Mouse (Mus musculus): Measurements from ENCODE around the gene Olfr1444. TPM values are rescaled to one million over a fixed set of nuclear protein-coding genes. Genes with fewer than 3 reads are reported as not detected.
A peak's percentile ranks its signal among the peaks of the same experiment; 100 is the strongest.

The Olfr1444 gene
- polyA plus RNA-seq (2011; ENCODE audit: insufficient read depth, insufficient read length, low replicate concordance, missing spikeins), result not detected in 2 replicates

DNA sequence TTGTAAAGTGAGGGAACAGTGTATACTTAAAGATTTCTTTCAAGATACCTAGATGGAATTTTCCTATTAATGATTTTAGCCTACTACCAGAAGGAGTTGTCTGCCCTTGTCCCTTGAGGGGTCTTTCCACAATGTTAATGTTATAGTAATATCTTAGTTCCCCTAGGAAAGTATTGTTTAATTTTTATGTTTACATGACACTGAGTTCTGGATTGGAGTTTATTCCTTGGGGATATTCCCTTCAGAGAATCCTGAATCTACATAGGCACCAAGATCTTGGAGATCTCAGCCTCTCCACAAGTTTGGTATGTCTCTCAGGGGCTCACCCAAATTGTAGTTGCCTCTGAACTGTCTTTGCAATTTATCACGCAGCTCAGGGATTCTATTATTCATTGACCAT is at the start of gene Olfr1444:
Gene Olfr1444, plus strand, starts transcription at position 301 of the 400 bp plus-strand sequence.
- TF ChIP-seq CTCF (IDR thresholded peaks at IDR 0.05; ENCODE audit: control insufficient read depth, insufficient read depth, low read length) (no peak), POLR2A (IDR thresholded peaks at IDR 0.05; ENCODE audit: borderline replicate concordance, control insufficient read depth, low read depth, low read length) (no peak)
- H3K4me1 ChIP-seq (ENCODE audit: control insufficient read depth, insufficient read depth, low read length), result no peaks in the 10 kb centered on the region
- no peak within 1 kb of the TSS for H3K4me3 ChIP-seq (replicated peaks; ENCODE audit: control insufficient read depth, low read depth, low read length)
- H3K27ac ChIP-seq (ENCODE audit: control insufficient read depth, insufficient read depth, low read depth, low read length, poor library complexity), result no peak within 1 kb of the TSS
- WGBS, result 54% methylated on average over 1 of the region's 1 CpGs

DNA sequence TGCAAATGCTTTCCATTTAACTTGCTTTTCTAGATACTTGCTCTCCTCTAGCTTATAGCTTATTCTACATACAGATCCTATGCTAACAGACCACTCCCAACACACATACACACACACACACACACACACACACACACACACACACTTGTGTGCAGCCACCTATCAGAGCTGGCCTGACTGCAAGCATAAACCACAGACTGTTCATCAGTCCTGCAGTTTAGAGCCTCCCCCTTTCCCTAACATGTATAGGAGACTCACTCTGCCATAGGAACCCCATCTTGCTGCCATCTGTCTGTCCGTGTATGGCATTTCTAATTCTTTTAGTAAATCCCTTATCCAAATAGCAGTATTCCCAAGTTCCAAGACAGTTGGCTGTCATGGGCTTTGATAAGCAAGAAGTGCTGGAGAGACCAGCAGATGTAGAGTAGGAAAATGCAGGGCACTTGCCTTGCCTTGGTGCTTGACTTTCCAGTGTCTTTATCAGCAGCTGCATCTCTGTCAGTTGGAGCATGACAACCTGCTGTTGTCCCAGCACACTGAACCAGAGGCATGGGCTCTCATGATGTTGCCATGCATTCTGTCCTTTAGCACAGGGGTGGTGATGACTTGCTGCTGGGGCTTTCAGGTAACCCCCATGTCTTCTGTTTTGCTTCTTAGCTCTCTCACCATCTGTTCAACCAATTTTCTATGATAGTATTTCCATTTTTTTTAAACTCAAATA is 44.3 kb upstream of the Olfr1444 start:
- no peak for TF ChIP-seq CTCF (IDR thresholded peaks at IDR 0.05; ENCODE audit: control insufficient read depth, insufficient read depth, low read length)
- TF ChIP-seq POLR2A (IDR thresholded peaks at IDR 0.05; ENCODE audit: borderline replicate concordance, control insufficient read depth, low read depth, low read length), result no peak
- no peak overlapping the region for H3K4me3 ChIP-seq (replicated peaks; ENCODE audit: control insufficient read depth, low read depth, low read length)
- H3K4me1 ChIP-seq (ENCODE audit: control insufficient read depth, insufficient read depth, low read length), result no peaks in the 10 kb centered on the region
- WGBS, result 78% methylated on average over 1 of the region's 1 CpGs
- no peak overlapping the region for H3K27ac ChIP-seq (ENCODE audit: control insufficient read depth, insufficient read depth, low read depth, low read length, poor library complexity)

DNA sequence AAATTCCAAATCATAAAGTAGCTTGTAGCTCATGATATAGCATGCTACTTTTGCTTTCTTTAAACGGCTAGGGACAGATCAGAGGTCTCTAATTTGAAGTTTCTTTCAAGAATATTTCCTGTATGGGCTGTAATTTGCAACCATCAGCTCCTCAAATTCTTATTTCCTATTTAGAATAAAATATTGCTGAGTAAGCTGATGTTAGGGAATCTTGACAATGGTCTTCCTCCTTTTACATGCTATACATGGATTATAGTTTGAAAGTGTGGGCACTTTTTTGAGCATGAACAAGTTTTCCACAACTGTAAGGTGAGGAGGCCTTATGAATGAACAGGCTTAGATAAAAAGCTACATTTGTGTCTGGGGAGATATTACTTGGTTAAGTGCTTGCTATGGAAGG is 43.2 kb upstream of the Olfr1444 start:
- Histone ChIP-seq H3K27ac (ENCODE audit: control insufficient read depth, insufficient read depth, low read depth, low read length, poor library complexity) (no peak overlapping the region), H3K4me1 (ENCODE audit: control insufficient read depth, insufficient read depth, low read length) (no peaks in the 10 kb centered on the region), H3K4me3 (replicated peaks; ENCODE audit: control insufficient read depth, low read depth, low read length) (no peak overlapping the region)
- WGBS, result 55% methylated on average over 1 of the region's 1 CpGs
- TF ChIP-seq POLR2A (IDR thresholded peaks at IDR 0.05; ENCODE audit: borderline replicate concordance, control insufficient read depth, low read depth, low read length), result no peak

DNA sequence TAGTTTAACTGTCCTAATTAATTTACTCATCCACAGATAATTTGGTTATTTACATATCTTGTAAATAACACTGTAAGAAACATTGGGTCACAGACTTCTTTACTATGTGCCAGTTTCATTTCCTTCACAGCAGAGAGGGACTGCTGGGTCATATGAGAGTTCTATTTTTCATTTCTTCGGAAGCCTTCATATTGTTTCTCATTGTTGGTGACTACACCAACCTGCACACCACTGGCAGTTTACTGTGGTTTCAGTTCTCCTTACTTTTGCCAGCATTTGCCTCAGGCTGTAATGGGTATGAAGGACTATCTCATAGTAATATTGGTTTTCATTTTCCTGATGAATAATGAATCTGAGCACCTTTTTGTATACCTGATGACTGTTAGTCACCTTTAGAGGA is 38.6 kb upstream of the Olfr1444 start:
- 48% methylated on average over 1 of the region's 1 CpGs for WGBS
- no peak for TF ChIP-seq CTCF (IDR thresholded peaks at IDR 0.05; ENCODE audit: control insufficient read depth, insufficient read depth, low read length)
- no peak for TF ChIP-seq POLR2A (IDR thresholded peaks at IDR 0.05; ENCODE audit: borderline replicate concordance, control insufficient read depth, low read depth, low read length)
- Histone ChIP-seq H3K4me1 (ENCODE audit: control insufficient read depth, insufficient read depth, low read length) (no peaks in the 10 kb centered on the region), H3K27ac (ENCODE audit: control insufficient read depth, insufficient read depth, low read depth, low read length, poor library complexity) (no peak overlapping the region), H3K4me3 (replicated peaks; ENCODE audit: control insufficient read depth, low read depth, low read length) (no peak overlapping the region)

DNA sequence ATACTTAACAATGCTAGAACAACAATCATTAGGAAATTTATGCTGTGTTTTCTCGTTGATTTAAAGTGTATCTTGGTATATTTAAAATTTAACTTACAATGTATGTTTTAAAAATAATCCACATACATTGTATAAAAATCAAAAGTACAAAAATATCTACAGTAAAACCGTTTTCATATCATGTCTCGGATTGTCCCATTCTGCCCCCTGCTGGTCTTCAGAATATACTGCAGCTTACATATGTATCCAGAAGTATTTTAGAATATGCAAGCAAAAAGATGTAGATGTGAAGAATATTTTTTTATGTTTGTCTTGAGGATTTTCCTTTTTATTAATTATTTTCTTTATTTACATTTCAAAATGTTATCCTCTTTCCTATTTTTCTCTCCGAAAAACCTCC is 36.7 kb upstream of the Olfr1444 start:
- no peaks in the 10 kb centered on the region for H3K4me1 ChIP-seq (ENCODE audit: control insufficient read depth, insufficient read depth, low read length)
- TF ChIP-seq CTCF (IDR thresholded peaks at IDR 0.05; ENCODE audit: control insufficient read depth, insufficient read depth, low read length) (no peak), POLR2A (IDR thresholded peaks at IDR 0.05; ENCODE audit: borderline replicate concordance, control insufficient read depth, low read depth, low read length) (no peak)
- H3K4me3 ChIP-seq (replicated peaks; ENCODE audit: control insufficient read depth, low read depth, low read length), result no peak overlapping the region
- no peak overlapping the region for H3K27ac ChIP-seq (ENCODE audit: control insufficient read depth, insufficient read depth, low read depth, low read length, poor library complexity)
- 21% methylated on average over 4 of the region's 4 CpGs for WGBS

DNA sequence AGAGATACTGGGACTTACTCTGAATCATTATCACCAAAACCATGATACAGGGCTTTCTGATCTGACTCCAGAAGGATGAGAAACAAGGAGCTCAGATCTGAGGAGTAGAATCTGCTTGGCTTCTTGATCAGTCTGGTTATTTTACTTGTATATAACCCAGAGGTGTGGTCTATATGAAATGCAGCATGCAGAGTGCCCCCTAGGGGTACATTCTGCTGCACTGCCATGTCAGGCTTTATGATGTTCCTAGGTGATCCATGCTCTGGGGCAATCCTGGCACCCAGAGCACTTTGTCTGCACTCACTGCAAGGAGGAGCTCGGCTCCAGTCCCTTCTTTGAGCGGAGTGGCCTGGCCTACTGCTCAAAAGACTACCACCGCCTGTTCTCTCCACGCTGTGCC is 32.5 kb upstream of the Olfr1444 start:
- no peak overlapping the region for H3K4me3 ChIP-seq (replicated peaks; ENCODE audit: control insufficient read depth, low read depth, low read length)
- H3K27ac ChIP-seq (ENCODE audit: control insufficient read depth, insufficient read depth, low read depth, low read length, poor library complexity), result no peak overlapping the region
- no peaks in the 10 kb centered on the region for H3K4me1 ChIP-seq (ENCODE audit: control insufficient read depth, insufficient read depth, low read length)
- TF ChIP-seq POLR2A (IDR thresholded peaks at IDR 0.05; ENCODE audit: borderline replicate concordance, control insufficient read depth, low read depth, low read length), result no peak
- peak; percentile 18; the same call in 1 of the 2 replicates for TF ChIP-seq CTCF (IDR thresholded peaks at IDR 0.05; ENCODE audit: control insufficient read depth, insufficient read depth, low read length)
- 85% methylated on average over 4 of the region's 4 CpGs for WGBS

DNA sequence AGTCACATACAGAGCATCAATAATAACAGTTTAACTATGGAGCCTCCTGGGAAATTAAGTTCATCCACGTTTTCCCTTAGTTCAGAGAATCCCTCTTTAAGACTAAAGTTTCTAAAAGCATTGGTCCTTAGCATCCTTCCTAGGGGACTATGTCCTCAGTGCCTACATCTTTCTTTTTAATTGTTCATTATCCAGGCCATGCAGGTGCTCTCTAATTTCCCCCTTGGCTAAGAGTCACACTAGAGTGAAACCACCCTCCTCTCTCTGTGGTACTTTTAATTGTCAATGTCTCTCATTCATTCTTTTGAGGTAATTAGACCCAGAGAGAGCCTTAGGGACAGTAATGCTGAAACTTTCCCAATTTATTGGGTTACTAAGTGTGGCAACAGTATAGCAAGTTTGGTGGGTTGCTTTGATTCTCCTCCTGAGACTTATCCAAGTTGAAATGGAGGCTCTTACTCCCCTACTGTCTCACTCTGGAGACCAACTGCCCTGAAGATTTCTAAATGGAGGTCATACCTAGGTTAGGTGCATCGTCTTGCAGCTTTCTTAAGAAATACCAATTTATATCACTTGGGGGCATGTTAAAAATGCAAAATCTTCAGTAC is 26.2 kb upstream of the Olfr1444 start:
- 78% methylated on average over 2 of the region's 2 CpGs for WGBS

DNA sequence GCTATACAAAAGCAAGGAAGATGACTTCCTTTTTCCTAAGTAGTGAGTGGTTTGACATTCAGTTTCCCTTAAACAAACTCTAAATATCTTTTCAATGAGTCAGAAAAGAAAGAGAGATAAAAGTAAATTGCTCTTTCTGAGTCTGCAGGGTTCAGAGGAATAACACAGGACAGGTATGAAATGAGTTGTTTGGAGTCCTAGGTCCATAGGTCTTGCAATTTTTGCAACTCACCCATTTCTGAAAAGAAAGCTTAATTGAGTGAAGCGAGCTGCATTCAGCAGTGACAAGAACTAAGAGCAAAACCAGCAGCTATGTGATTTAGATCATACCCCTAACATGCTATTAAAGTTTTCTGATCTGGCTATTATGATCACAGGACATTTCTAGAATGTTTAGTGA is 25.5 kb upstream of the Olfr1444 start:
- Histone ChIP-seq H3K27ac (ENCODE audit: control insufficient read depth, insufficient read depth, low read depth, low read length, poor library complexity) (no peak overlapping the region), H3K4me1 (ENCODE audit: control insufficient read depth, insufficient read depth, low read length) (no peaks in the 10 kb centered on the region)

More for the DNA sequence above, 26.2 kb upstream of the Olfr1444 start:
- Histone ChIP-seq H3K4me3 (replicated peaks; ENCODE audit: control insufficient read depth, low read depth, low read length) (no peak overlapping the region), H3K27ac (ENCODE audit: control insufficient read depth, insufficient read depth, low read depth, low read length, poor library complexity) (no peak overlapping the region), H3K4me1 (ENCODE audit: control insufficient read depth, insufficient read depth, low read length) (no peaks in the 10 kb centered on the region)
- TF ChIP-seq CTCF (IDR thresholded peaks at IDR 0.05; ENCODE audit: control insufficient read depth, insufficient read depth, low read length) (no peak), POLR2A (IDR thresholded peaks at IDR 0.05; ENCODE audit: borderline replicate concordance, control insufficient read depth, low read depth, low read length) (no peak)

More for the DNA sequence above, 25.5 kb upstream of the Olfr1444 start:
- H3K4me3 ChIP-seq (replicated peaks; ENCODE audit: control insufficient read depth, low read depth, low read length), result no peak overlapping the region
- 73% methylated on average over 1 of the region's 1 CpGs for WGBS
- TF ChIP-seq POLR2A (IDR thresholded peaks at IDR 0.05; ENCODE audit: borderline replicate concordance, control insufficient read depth, low read depth, low read length) (no peak), CTCF (IDR thresholded peaks at IDR 0.05; ENCODE audit: control insufficient read depth, insufficient read depth, low read length) (no peak)

Measured in bone marrow, adult 2 months (tissue).